Mouse (Mus musculus): ENCODE measurements around the gene Pnkd. TPM values are rescaled to one million over a fixed set of nuclear protein-coding genes. Genes with fewer than 3 reads are reported as not detected.

The Pnkd gene
- total and polyA plus RNA-seq, 2 experiments: 28.0 to 130 TPM

DNA sequence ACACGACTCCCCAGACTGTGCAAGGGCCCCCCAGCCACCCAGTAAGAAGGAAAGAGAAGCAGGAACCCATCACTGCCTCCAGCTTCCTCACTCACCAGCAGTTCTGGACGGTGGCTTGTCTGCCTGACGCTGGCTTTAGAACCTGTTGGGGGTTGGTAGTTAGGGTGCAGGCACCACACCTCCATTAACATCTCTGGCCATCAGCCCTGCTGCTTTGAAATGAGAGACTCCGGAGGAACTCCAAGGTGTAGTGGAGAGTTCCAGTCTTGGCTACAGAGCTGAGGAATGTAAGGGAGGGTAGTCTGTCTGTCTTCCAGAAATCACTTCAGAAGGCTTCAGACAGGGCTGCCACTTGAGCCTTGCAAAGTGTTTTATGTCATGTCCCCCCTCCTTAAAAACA is 85.3 kb downstream of the Pnkd start:
- Histone ChIP-seq H3K27me3 (ENCODE audit: control insufficient read depth, insufficient read depth, low read length) (no peaks in the 10 kb centered on the region), H3K4me1 (ENCODE audit: control insufficient read depth, insufficient read depth, low read length) (no peaks in the 10 kb centered on the region), H3K9ac (ENCODE audit: low read depth, low read length) (no peak overlapping the region), H3K79me2 (ENCODE audit: control insufficient read depth, insufficient read depth, low read length) (no peaks in the 10 kb centered on the region), H3K27ac (replicated peaks; ENCODE audit: insufficient read depth, low read depth, low read length) (no peak overlapping the region), H3K36me3 (ENCODE audit: control insufficient read depth, insufficient read depth, low read length) (no peaks in the 10 kb centered on the region), H3K4me3 (ENCODE audit: insufficient read depth, low read depth, low read length) (no peak overlapping the region)
- 79% methylated on average over 4 of the region's 4 CpGs for WGBS
- TF ChIP-seq CTCF (IDR thresholded peaks at IDR 0.05; ENCODE audit: low read depth, low read length) (no peak), POLR2A (IDR thresholded peaks at IDR 0.05; ENCODE audit: extremely low read depth, insufficient read depth, low read length) (no peak)
- DNase-seq (ENCODE audit: extremely low read depth, low read depth, low spot score): no peak

DNA sequence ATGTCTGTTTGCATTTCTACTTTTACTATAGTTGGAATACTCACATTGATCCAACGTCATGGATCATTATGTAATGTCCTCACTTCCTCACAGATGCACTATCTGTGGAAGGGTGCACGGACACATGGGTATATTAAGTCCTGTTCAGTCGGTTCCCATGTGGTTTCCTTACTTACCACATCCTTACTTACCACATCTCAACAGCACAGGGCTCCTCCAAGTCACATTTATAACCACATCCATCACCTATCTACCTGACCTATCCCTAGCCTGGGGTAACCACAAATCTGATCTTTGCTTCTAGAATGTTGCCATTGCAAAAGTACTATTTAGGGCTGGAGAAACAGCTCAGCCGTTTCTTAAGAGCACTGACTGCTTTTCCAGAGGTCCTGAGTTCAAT is 88.6 kb downstream of the Pnkd start:
- H3K27ac ChIP-seq (replicated peaks; ENCODE audit: insufficient read depth, low read depth, low read length): no peak overlapping the region
- H3K36me3 ChIP-seq (ENCODE audit: control insufficient read depth, insufficient read depth, low read length): no peaks in the 10 kb centered on the region
- no peak for TF ChIP-seq POLR2A (IDR thresholded peaks at IDR 0.05; ENCODE audit: extremely low read depth, insufficient read depth, low read length)
- no peak for TF ChIP-seq CTCF (IDR thresholded peaks at IDR 0.05; ENCODE audit: low read depth, low read length)
- no peaks in the 10 kb centered on the region for H3K79me2 ChIP-seq (ENCODE audit: control insufficient read depth, insufficient read depth, low read length)
- WGBS: 66% methylated on average over 4 of the region's 4 CpGs
- no peak overlapping the region for H3K9ac ChIP-seq (ENCODE audit: low read depth, low read length)
- no peaks in the 10 kb centered on the region for H3K4me1 ChIP-seq (ENCODE audit: control insufficient read depth, insufficient read depth, low read length)
- DNase-seq (ENCODE audit: extremely low read depth, low read depth, low spot score): no peak
- no peaks in the 10 kb centered on the region for H3K27me3 ChIP-seq (ENCODE audit: control insufficient read depth, insufficient read depth, low read length)
- H3K4me3 ChIP-seq (ENCODE audit: insufficient read depth, low read depth, low read length): no peak overlapping the region

DNA sequence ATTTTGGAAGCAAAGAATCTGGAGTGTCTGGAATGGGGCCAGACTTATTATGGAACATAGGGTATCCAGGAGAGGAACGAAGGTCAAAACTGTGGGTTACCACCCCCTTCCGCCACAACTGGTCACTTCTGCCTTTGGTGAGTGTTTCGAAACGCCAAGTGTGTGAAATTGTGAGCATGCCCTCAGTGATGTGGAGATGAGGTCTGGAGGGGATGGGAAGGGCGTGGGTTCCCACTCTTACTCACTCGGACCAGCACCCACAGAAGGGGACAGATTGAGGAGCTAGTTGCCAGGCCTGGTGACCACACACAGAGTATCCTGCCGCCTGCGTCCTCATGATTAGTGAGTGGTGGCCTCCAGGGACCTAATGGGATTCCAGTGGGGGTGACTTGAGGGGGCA is 90.2 kb downstream of the Pnkd start, which contains the start of gene Slc11a1:
Gene Slc11a1 (plus strand): TSS at position 216 of the 400 bp plus-strand sequence.
- peak; percentile 36 for DNase-seq (ENCODE audit: extremely low read depth, low read depth, low spot score)
- H3K4me1 ChIP-seq (ENCODE audit: control insufficient read depth, insufficient read depth, low read length): peaks cover 11% of the 10 kb centered on the region
- peak within 1 kb of the TSS; percentile 60 for H3K27ac ChIP-seq (replicated peaks; ENCODE audit: insufficient read depth, low read depth, low read length)
- H3K9ac ChIP-seq (ENCODE audit: low read depth, low read length): peak within 1 kb of the TSS; percentile 40
- WGBS: 68% methylated on average over 8 of the region's 8 CpGs
- H3K36me3 ChIP-seq (ENCODE audit: control insufficient read depth, insufficient read depth, low read length): no peaks in the 10 kb centered on the region
- no peaks in the 10 kb centered on the region for H3K27me3 ChIP-seq (ENCODE audit: control insufficient read depth, insufficient read depth, low read length)
- TF ChIP-seq CTCF (IDR thresholded peaks at IDR 0.05; ENCODE audit: low read depth, low read length) (no peak), POLR2A (IDR thresholded peaks at IDR 0.05; ENCODE audit: extremely low read depth, insufficient read depth, low read length) (no peak)
- peak within 1 kb of the TSS; percentile 51 for H3K4me3 ChIP-seq (ENCODE audit: insufficient read depth, low read depth, low read length)
- H3K79me2 ChIP-seq (ENCODE audit: control insufficient read depth, insufficient read depth, low read length): no peaks in the 10 kb centered on the region

DNA sequence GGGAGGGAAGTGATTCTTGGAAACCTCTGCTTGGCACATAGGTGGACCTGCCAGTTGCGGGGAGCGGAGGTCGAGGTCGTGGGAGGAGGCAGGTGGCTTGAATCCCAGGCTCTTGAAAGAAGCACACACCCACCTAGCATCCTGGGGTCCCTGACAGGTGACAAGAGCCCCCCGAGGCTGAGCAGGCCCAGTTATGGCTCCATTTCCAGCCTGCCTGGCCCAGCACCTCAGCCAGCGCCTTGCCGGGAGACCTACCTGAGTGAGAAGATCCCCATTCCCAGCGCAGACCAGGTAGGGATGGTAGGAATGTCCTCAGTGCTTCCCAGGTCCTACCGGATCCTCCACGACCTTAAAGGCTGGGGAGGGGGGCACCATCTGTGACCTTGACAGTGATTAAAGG is 90.8 kb downstream of the Pnkd start:
- no peak for TF ChIP-seq POLR2A (IDR thresholded peaks at IDR 0.05; ENCODE audit: extremely low read depth, insufficient read depth, low read length)
- no peak for TF ChIP-seq CTCF (IDR thresholded peaks at IDR 0.05; ENCODE audit: low read depth, low read length)
- H3K79me2 ChIP-seq (ENCODE audit: control insufficient read depth, insufficient read depth, low read length): no peaks in the 10 kb centered on the region
- H3K27ac ChIP-seq (replicated peaks; ENCODE audit: insufficient read depth, low read depth, low read length): peak overlapping the region; percentile 39; the same call in 1 of the 2 replicates
- no peak for DNase-seq (ENCODE audit: extremely low read depth, low read depth, low spot score)
- H3K4me3 ChIP-seq (ENCODE audit: insufficient read depth, low read depth, low read length): peak overlapping the region; percentile 51
- peaks cover 11% of the 10 kb centered on the region for H3K4me1 ChIP-seq (ENCODE audit: control insufficient read depth, insufficient read depth, low read length)
- no peaks in the 10 kb centered on the region for H3K27me3 ChIP-seq (ENCODE audit: control insufficient read depth, insufficient read depth, low read length)
- no peaks in the 10 kb centered on the region for H3K36me3 ChIP-seq (ENCODE audit: control insufficient read depth, insufficient read depth, low read length)
- H3K9ac ChIP-seq (ENCODE audit: low read depth, low read length): peak overlapping the region; percentile 1; the same call in 1 of the 2 replicates
- 84% methylated on average over 10 of the region's 10 CpGs for WGBS

DNA sequence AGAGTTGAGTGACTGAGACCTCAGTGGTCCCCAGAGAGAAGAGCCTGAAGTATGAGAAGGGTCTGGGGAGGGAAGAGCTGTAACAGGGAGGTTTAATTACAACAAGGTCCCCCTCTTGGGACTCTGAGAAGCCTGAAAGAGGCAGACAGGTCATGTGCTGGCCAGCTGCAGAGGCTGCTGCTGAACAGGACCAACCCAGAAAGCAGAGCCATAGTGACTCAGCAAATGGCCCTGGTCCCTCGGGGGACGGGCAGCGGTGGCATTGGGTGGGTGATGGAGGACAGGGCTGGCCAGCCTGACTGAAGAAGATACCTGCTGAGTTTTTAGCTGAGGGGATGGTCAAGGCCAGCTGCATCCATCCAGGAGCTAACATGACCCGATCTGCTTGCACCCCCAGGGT is 91.7 kb downstream of the Pnkd start:
- H3K27me3 ChIP-seq (ENCODE audit: control insufficient read depth, insufficient read depth, low read length): no peaks in the 10 kb centered on the region
- WGBS: 89% methylated on average over 4 of the region's 4 CpGs
- no peak overlapping the region for H3K9ac ChIP-seq (ENCODE audit: low read depth, low read length)
- no peaks in the 10 kb centered on the region for H3K36me3 ChIP-seq (ENCODE audit: control insufficient read depth, insufficient read depth, low read length)
- H3K4me3 ChIP-seq (ENCODE audit: insufficient read depth, low read depth, low read length): peak overlapping the region; percentile 18; the same call in 1 of the 2 replicates
- no peaks in the 10 kb centered on the region for H3K79me2 ChIP-seq (ENCODE audit: control insufficient read depth, insufficient read depth, low read length)
- DNase-seq (ENCODE audit: extremely low read depth, low read depth, low spot score): no peak
- TF ChIP-seq POLR2A (IDR thresholded peaks at IDR 0.05; ENCODE audit: extremely low read depth, insufficient read depth, low read length) (no peak), CTCF (IDR thresholded peaks at IDR 0.05; ENCODE audit: low read depth, low read length) (no peak)
- H3K4me1 ChIP-seq (ENCODE audit: control insufficient read depth, insufficient read depth, low read length): peaks cover 11% of the 10 kb centered on the region
- 0 out of 2 replicates have a peak overlapping the region, but pooled peaks have one; percentile 12 for H3K27ac ChIP-seq (replicated peaks; ENCODE audit: insufficient read depth, low read depth, low read length)

DNA sequence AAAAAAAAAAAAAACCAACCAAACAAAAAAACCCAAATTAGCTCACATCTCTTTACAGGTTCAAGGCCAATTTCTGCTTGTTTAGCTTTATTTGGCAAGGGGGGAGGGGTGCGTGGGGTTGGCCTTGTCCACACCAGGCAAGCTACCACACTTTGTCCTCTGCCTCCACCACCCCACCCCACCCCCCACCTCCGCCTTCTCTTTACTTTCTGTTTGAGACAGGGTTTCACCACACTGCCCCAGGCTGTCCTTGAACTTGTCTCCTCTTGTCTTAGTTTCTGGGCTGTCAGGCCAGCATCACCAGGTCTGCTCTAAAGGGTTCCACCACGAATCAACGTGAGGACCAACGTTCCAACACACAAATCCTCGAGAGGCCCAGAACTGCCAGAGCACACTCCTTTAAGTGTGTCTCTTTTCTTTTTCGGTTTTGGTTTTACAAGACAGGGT is 94.4 kb downstream of the Pnkd start:
- Histone ChIP-seq H3K9ac (ENCODE audit: low read depth, low read length) (no peak overlapping the region), H3K79me2 (ENCODE audit: control insufficient read depth, insufficient read depth, low read length) (no peaks in the 10 kb centered on the region), H3K27ac (replicated peaks; ENCODE audit: insufficient read depth, low read depth, low read length) (peak overlapping the region; percentile 78), H3K27me3 (ENCODE audit: control insufficient read depth, insufficient read depth, low read length) (no peaks in the 10 kb centered on the region), H3K4me1 (ENCODE audit: control insufficient read depth, insufficient read depth, low read length) (peaks cover 11% of the 10 kb centered on the region), H3K36me3 (ENCODE audit: control insufficient read depth, insufficient read depth, low read length) (no peaks in the 10 kb centered on the region), H3K4me3 (ENCODE audit: insufficient read depth, low read depth, low read length) (no peak overlapping the region)
- WGBS: 23% methylated on average over 7 of the region's 7 CpGs
- peak; percentile 90 for DNase-seq (ENCODE audit: extremely low read depth, low read depth, low spot score)
- no peak for TF ChIP-seq POLR2A (IDR thresholded peaks at IDR 0.05; ENCODE audit: extremely low read depth, insufficient read depth, low read length)
- no peak for TF ChIP-seq CTCF (IDR thresholded peaks at IDR 0.05; ENCODE audit: low read depth, low read length)
